Mouse (Mus musculus): ENCODE measurements around the gene Zfyve28.

DNA sequence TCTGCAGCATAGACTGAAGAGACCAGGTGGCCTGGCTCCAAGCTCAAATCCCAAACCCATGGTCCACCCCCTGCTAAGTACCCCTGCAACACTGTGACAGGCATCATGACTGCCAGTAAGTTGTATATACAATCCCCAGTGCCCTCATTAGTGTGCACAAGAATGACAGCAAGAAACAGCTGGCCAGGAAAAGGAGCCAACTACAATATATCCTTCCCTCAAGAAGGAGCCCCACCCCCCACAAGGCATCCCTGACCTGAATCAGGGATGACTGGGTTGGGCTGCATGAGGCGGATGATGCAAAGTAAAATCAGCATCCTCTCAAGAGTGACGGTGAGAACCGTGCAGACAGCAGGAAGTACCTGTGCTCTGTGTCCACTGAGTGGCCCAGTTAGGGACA lies 38.2 kb downstream of the Zfyve28 start:
- TF ChIP-seq CTCF (IDR thresholded peaks at IDR 0.05 in 2 of 3, conservative IDR thresholded peaks at IDR 0.05 in 1 of 3; ENCODE audit: control insufficient read depth in 1 of 3, insufficient read depth in 1 of 3, low read depth in 2 of 3, low read length in 3 of 3, poor library complexity in 1 of 3, severe bottlenecking in 1 of 3): no peak
- no peak for TF ChIP-seq ZMIZ1 (IDR thresholded peaks at IDR 0.05; ENCODE audit: low read depth, low read length)

All from MEL (cell line).